Mouse (Mus musculus) frontal cortex, adult 2 months (tissue): ENCODE data around the gene Zfp92. TPM values are rescaled to one million over a fixed set of nuclear protein-coding genes. Genes with fewer than 3 reads are reported as not detected.

Experiments
- DNase-seq, 2 experiments: peaks; one replicate each; pipeline ENCODE4 v3.0.0; 2022; ENCODE audit warnings: low spot score in 1 of 2; ENCODE audit errors: extremely low spot score in 1 of 2
- polyA plus RNA-seq: library from polyadenylated mRNA; depleted of rRNA; stranded (reverse); fragments of >200 nt; gene quantifications from 2 replicates; pipeline ENCODE4 v1.2.3, GENCODE M21; 2012; rRNA removed

Gene Zfp92
- polyA plus RNA-seq, 1 experiment, result 1.6 TPM

DNA sequence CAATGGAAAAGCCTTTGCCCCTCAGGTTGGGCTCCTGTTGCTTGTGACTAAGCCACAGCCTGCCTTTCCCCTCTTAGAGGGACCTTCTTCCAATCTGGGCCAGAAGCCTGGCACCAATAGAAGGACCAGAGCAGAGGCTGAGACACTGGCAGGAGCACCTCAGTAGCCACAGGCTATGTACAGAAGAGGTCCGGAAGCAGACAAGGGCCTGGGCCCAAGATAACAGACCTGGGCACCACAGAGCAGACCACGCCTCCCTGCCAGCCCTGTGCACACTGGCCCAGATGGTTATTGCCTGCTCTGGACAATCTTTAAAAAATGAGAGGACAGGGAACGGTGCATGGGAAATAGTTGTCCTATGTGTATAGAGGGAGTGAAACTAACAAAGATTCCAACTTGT, 60.9 kb downstream of the Zfp92 start:
- no peak for DNase-seq

DNA sequence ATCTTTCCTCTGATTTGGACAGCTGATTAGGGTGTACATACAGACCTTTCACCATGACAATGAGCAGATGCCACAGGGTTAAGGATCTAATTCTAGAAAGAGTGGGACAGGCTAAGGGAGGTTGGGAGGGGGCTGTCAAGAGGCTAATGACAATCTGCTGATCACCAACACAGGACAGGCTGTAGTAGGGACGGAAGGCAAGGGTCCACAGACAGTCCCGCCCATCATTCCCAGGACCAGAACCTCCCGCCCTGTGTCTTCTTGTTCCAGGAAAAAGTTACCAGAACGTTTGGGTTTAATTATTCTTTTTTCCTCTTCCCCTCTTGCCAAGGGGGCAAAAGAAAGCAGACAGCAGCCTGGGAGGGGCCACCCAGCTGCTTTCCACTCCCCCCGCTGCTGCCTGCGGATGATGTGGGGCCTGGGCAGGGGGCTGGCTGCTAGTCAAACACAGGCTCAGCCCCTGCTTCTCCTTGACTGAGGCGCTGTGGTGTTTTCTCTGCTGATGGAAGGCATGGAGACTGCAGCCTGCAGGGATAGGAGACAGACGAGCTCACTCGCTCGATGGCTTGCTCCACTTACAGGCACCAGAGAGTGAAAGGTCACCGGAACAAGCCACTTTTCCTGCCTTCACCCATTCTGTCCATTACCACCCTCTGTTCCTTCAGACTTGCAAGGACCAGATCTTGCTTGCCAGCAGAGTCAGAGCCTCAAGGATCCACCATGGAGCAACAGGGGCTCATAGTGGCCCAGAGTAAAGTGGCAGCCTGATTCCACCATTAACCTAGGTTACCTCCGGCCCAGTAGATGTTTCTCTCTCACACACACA, 63.7 kb downstream of the Zfp92 start:
- DNase-seq, result no peak

DNA sequence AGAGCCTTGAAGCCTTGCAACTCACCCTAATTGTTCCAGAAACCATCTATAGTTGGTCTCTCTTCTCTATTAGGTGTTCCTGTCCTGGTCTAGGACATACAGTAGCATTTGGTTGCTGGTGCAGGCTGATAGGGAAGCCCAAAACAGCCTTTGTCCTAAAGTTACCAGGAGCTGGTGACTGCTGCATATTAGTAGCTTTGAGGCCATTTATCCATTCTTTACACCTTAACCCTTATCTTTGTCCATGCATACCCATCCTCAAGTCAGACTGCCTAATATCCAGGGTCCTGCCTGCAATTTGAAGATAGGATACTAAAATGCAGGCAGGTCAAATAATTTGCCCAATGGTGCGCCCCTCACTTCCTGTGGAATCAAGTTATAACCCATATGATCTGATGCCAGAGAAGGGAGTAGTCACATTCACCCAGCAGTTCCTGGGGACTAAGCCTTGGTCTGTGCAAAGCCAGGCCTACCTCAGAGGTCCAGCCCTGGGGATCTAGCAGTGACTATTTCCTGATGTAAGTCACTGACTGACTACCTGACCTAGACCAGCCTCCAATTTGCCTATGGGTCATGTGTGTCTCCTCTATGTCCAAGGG, 64.9 kb downstream of the Zfp92 start:
- no peak for DNase-seq

DNA sequence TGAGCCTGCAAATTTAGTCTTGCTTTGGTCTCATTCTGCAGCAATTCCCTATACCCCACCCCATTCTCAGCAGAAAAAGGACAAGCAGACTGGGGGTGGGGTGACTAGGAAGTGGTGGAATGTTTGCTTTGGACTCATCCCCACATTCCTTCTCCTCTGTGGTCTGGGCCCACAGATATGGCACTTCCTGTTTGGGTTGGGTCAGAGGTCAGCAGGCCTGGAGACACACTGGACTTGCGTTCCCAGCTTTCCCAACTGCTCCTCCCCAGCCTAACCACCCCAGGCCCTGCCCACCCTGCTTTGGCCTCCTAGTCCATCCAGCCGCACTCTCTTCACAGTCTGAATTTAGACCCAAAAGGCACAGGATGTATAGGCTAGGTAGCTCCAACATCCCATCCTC, 65.7 kb downstream of the Zfp92 start:
- no peak for DNase-seq

DNA sequence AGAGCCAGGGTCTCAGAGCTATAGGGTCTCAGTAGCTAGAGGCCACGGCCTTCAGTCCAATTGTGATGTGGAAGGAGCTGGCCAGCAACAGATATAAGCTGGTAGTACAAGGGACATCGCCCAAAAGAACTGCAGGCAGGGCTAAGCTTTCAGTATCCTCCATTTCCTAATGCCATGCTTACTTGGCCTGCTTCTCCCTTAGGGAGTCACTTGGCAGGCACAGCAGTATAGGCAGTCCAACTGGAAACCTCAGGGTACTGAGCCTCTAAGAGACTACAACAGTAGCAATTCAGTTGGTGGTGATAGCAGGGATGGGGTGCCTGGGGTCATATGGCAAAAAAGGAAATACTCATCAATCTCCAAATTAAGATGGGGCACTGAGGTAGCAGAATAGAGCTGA, 66.6 kb downstream of the Zfp92 start:
- no peak for DNase-seq

Other genes starting within 250 kb of the Zfp92 start
- not detected in 2 replicates for gene Spin2d, start 234.1 kb upstream of the Zfp92 start, polyA plus RNA-seq
- 3.8 and 6.8 TPM in 2 replicates for gene Xlr3b, start 218.9 kb upstream of the Zfp92 start, polyA plus RNA-seq
- gene Xlr4b, start 196.8 kb upstream of the Zfp92 start, polyA plus RNA-seq, result 0.92 and 1.8 TPM in 2 replicates
- gene F8a, start 182.8 kb upstream of the Zfp92 start, polyA plus RNA-seq, result 14.7 and 16.6 TPM in 2 replicates
- 0.12 and 0.40 TPM in 2 replicates for gene Xlr4c, start 168.0 kb upstream of the Zfp92 start, polyA plus RNA-seq
- gene Xlr3c, start 145.7 kb upstream of the Zfp92 start, polyA plus RNA-seq, result 0.06 TPM in 1 of 2 replicates, not detected in the other
- 0.13 TPM in 1 of 2 replicates, not detected in the other for gene Xlr5a, start 118.1 kb upstream of the Zfp92 start, polyA plus RNA-seq
- gene Xlr5c, start 118.1 kb upstream of the Zfp92 start, polyA plus RNA-seq, result not detected in 2 replicates
- gene Gm45015, start 74.3 kb upstream of the Zfp92 start, polyA plus RNA-seq, result not detected in 2 replicates
- gene Zfp275, start 68.5 kb upstream of the Zfp92 start, polyA plus RNA-seq, result 16.9 and 17.5 TPM in 2 replicates
- 0.13 and 0.16 TPM in 2 replicates for gene Gm18336, start 12.4 kb upstream of the Zfp92 start, polyA plus RNA-seq
- gene Trex2, start 24.2 kb downstream of the Zfp92 start, polyA plus RNA-seq, result not detected in 2 replicates
- 11.7 and 12.7 TPM in 2 replicates for gene Haus7, start 47.9 kb downstream of the Zfp92 start, polyA plus RNA-seq
- gene Bgn, start 72.5 kb downstream of the Zfp92 start, polyA plus RNA-seq, result 28.2 and 30.2 TPM in 2 replicates
- 29.2 and 35.8 TPM in 2 replicates for gene Atp2b3, start 92.0 kb downstream of the Zfp92 start, polyA plus RNA-seq
- 1.0 and 1.8 TPM in 2 replicates for gene Dusp9, start 228.3 kb downstream of the Zfp92 start, polyA plus RNA-seq
- gene Pnck, start 249.0 kb downstream of the Zfp92 start, polyA plus RNA-seq, result 94.2 and 126 TPM in 2 replicates